Mouse (Mus musculus) embryonic fibroblast, embryonic 13.5 days (primary cell): ENCODE results near the gene Plvap. TPM values are rescaled to one million over a fixed set of nuclear protein-coding genes. Genes with fewer than 3 reads are reported as not detected.

ENCODE experiments used
- H3K27ac ChIP-seq: 2 replicates; pipeline ENCODE4 v1.5.1; 2012; ENCODE audit warnings: low read length, control low read depth, inconsistent platforms; ENCODE audit not compliant: insufficient read depth
- H3K4me1 ChIP-seq: 2 replicates; pipeline ENCODE4 v1.6.1; 2011; ENCODE audit warnings: low read length; ENCODE audit not compliant: control insufficient read depth, insufficient read depth
- H3K4me3 ChIP-seq: 2 replicates; pipeline ENCODE4 v1.5.1; 2011; ENCODE audit warnings: mild to moderate bottlenecking, control low read depth, low read length; ENCODE audit not compliant: insufficient read depth
- CTCF ChIP-seq: IDR thresholded peaks from 2 replicates; pipeline ENCODE4 v1.5.1; 2011; ENCODE audit warnings: mild to moderate bottlenecking, control low read depth, low read length, moderate library complexity, borderline replicate concordance; ENCODE audit not compliant: insufficient read depth
- POLR2A ChIP-seq: IDR thresholded peaks from 2 replicates; pipeline ENCODE4 v1.6.1; 2011; ENCODE audit warnings: low read depth, mild to moderate bottlenecking, control low read depth, low read length, moderate library complexity
- polyA plus RNA-seq: library from polyadenylated mRNA; stranded (reverse); fragments of >200 nt; gene quantifications from 2 replicates; pipeline ENCODE4 v1.2.4, GENCODE M21; 2011; ENCODE audit warnings: low read depth; ENCODE audit not compliant: missing spikeins, insufficient read length

Plvap gene
- polyA plus RNA-seq, 1 experiment = 0.44 TPM

- H3K4me3 ChIP-seq = no peak overlapping the region
- TF ChIP-seq CTCF (no peak), POLR2A (no peak)
- H3K27ac ChIP-seq = no peak overlapping the region
- peaks cover 9% of the 10 kb centered on the region for H3K4me1 ChIP-seq
Measured at GRCm38 (mm10) chr8:71461152-71461840, 50.3 kb downstream of the Plvap start.

GRCm38 (mm10) chr8:71460716-71461115 is 50.8 kb downstream of the Plvap start:
- no peak overlapping the region for H3K27ac ChIP-seq
- H3K4me3 ChIP-seq = no peak overlapping the region
- H3K4me1 ChIP-seq = peaks cover 9% of the 10 kb centered on the region
- TF ChIP-seq POLR2A = no peak
- no peak for TF ChIP-seq CTCF

- Histone ChIP-seq H3K27ac (no peak overlapping the region), H3K4me1 (peaks cover 5% of the 10 kb centered on the region; the same call in 1 of the 2 replicates), H3K4me3 (no peak overlapping the region)
- no peak for TF ChIP-seq CTCF
Measured at GRCm38 (mm10) chr8:71457659-71458270, 53.8 kb downstream of the Plvap start.

DNA sequence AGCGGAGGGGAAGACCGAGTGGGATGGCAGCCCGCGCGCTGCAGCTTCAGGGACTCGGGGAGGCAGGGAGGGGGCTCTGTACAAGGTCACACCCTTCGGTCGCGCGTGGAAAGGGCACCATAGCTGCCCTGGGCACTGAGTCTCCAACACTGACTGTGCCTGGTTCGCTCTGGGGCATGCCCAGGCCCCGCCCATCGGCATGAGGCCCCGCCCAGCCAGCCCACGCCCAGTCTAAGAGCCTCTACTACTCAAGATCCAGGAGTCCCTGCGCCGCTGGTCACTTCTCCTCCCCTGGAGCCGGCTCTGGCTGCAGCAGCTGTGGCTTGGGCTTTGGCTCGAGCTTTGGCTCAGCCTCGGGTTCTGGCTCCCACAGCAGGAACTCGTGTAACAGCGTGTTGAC is 54.6 kb downstream of the Plvap start:
- Histone ChIP-seq H3K4me3 (no peak overlapping the region), H3K27ac (no peak overlapping the region), H3K4me1 (no peaks in the 10 kb centered on the region)
- TF ChIP-seq POLR2A = no peak
- TF ChIP-seq CTCF = no peak

GRCm38 (mm10) chr8:71454668-71455067 is 56.9 kb downstream of the Plvap start:
- no peak overlapping the region for H3K27ac ChIP-seq
- H3K4me3 ChIP-seq = no peak overlapping the region
- H3K4me1 ChIP-seq = no peaks in the 10 kb centered on the region
- no peak for TF ChIP-seq POLR2A
- no peak for TF ChIP-seq CTCF

DNA sequence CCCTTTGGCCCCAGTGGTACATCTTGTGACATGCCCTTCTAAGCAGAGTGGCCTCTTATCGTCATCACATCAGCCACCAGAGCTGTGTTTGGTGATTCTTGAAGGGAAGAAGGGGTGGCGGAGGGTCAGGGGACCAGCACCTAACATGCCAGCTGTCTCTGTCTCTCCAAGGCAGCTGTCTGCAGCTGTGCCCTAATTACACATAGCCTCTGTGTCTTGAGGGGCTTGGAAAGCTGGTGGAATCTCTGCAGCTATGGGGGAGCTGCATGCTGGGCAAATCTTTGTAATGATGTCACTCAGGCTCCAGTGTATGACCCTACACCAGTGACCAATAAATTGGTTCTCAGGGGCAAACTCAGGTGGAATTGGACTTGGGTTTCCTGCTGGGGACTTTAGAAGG is 58.9 kb downstream of the Plvap start:
- Histone ChIP-seq H3K4me3 (no peak overlapping the region), H3K4me1 (no peaks in the 10 kb centered on the region), H3K27ac (no peak overlapping the region)
- TF ChIP-seq POLR2A (no peak), CTCF (no peak)

GRCm38 (mm10) chr8:71451777-71452176 is 59.8 kb downstream of the Plvap start:
- H3K27ac ChIP-seq = no peak overlapping the region
- H3K4me3 ChIP-seq = no peak overlapping the region
- TF ChIP-seq POLR2A (no peak), CTCF (no peak)
- H3K4me1 ChIP-seq = no peaks in the 10 kb centered on the region

- H3K27ac ChIP-seq = no peak overlapping the region
- H3K4me3 ChIP-seq = no peak overlapping the region
- TF ChIP-seq POLR2A (no peak), CTCF (no peak)
- no peaks in the 10 kb centered on the region for H3K4me1 ChIP-seq
Measured at GRCm38 (mm10) chr8:71451337-71451736, 60.2 kb downstream of the Plvap start.

Other genes with a start within 250 kb of the Plvap start
- gene Myo9b, start 239.0 kb downstream of the Plvap start, polyA plus RNA-seq = 67.5 and 95.8 TPM in 2 replicates
- 23.1 and 29.7 TPM in 2 replicates for gene Haus8, start 238.8 kb downstream of the Plvap start, polyA plus RNA-seq
- gene Use1, start 144.9 kb downstream of the Plvap start, polyA plus RNA-seq = 94.8 and 97.6 TPM in 2 replicates
- 2.3 and 3.2 TPM in 2 replicates for gene Ocel1, start 140.5 kb downstream of the Plvap start, polyA plus RNA-seq
- gene Nr2f6, start 129.8 kb downstream of the Plvap start, polyA plus RNA-seq = 40.8 and 48.9 TPM in 2 replicates
- gene Ushbp1, start 116.0 kb downstream of the Plvap start, polyA plus RNA-seq = not detected in 2 replicates
- gene Babam1, start 114.9 kb downstream of the Plvap start, polyA plus RNA-seq = 84.5 and 91.6 TPM in 2 replicates
- gene Ankle1, start 105.7 kb downstream of the Plvap start, polyA plus RNA-seq = 3.9 and 5.7 TPM in 2 replicates
- 19.4 and 20.9 TPM in 2 replicates for gene Abhd8, start 48.1 kb downstream of the Plvap start, polyA plus RNA-seq
- gene Mrpl34, start 46.8 kb downstream of the Plvap start, polyA plus RNA-seq = 36.9 and 50.5 TPM in 2 replicates
- gene Dda1, start 42.6 kb downstream of the Plvap start, polyA plus RNA-seq = 63.1 and 70.4 TPM in 2 replicates
- gene Ano8, start 25.8 kb downstream of the Plvap start, polyA plus RNA-seq = 15.4 and 15.6 TPM in 2 replicates
- gene Gtpbp3, start 23.6 kb downstream of the Plvap start, polyA plus RNA-seq = 10.5 and 12.5 TPM in 2 replicates
- gene Ccdc194, start 14.0 kb upstream of the Plvap start, polyA plus RNA-seq = not detected in 2 replicates
- gene Bst2, start 25.7 kb upstream of the Plvap start, polyA plus RNA-seq = 102 and 107 TPM in 2 replicates
- gene Mvb12a, start 31.2 kb upstream of the Plvap start, polyA plus RNA-seq = 38.3 and 39.4 TPM in 2 replicates
- gene Tmem221, start 47.1 kb upstream of the Plvap start, polyA plus RNA-seq = 0.32 TPM in 1 of 2 replicates, not detected in the other
- gene Nxnl1, start 54.8 kb upstream of the Plvap start, polyA plus RNA-seq = not detected in 2 replicates
- gene Slc27a1, start 57.1 kb upstream of the Plvap start, polyA plus RNA-seq = 13.7 and 17.7 TPM in 2 replicates
- gene Pgls, start 80.4 kb upstream of the Plvap start, polyA plus RNA-seq = 86.0 and 99.4 TPM in 2 replicates
- gene Fam129c, start 85.9 kb upstream of the Plvap start, polyA plus RNA-seq = 1.8 and 3.0 TPM in 2 replicates
- 147 and 163 TPM in 2 replicates for gene Colgalt1, start 99.2 kb upstream of the Plvap start, polyA plus RNA-seq
- gene Unc13a, start 160.0 kb upstream of the Plvap start, polyA plus RNA-seq = 1.9 and 2.6 TPM in 2 replicates
- gene Jak3, start 164.5 kb upstream of the Plvap start, polyA plus RNA-seq = 5.0 and 6.1 TPM in 2 replicates
- 1.4 TPM in 1 of 2 replicates, not detected in the other for gene Insl3, start 177.5 kb upstream of the Plvap start, polyA plus RNA-seq
- 0.67 and 1.1 TPM in 2 replicates for gene B3gnt3, start 190.0 kb upstream of the Plvap start, polyA plus RNA-seq
- not detected in 2 replicates for gene Fcho1, start 214.0 kb upstream of the Plvap start, polyA plus RNA-seq